Mouse (Mus musculus): Measurements from ENCODE around the gene Selenom.

- TF ChIP-seq POLR2A (IDR thresholded peaks at IDR 0.05; ENCODE audit: control insufficient read depth, low read depth, low read length): no peak
- TF ChIP-seq CTCF (IDR thresholded peaks at IDR 0.05; ENCODE audit: control insufficient read depth, insufficient read depth, insufficient replicate concordance, low read depth, low read length): no peak
These were observed 16.2 kb downstream of the Selenom start for GRCm38 (mm10) chr11:3530731-3531130.

Measured in testis, adult 2 months (tissue).